Mouse (Mus musculus) hindbrain, postnatal 0 days (tissue): ENCODE results near the gene Kptn. TPM values are rescaled to one million over a fixed set of nuclear protein-coding genes. Genes with fewer than 3 reads are reported as not detected.

Source experiments
- ATAC-seq: fragments of 200-750 bp; cut with Nextera tagmentation; 2 replicates; pipeline ENCODE4 v1.8.0; 2017; ENCODE audit warnings: mild to moderate bottlenecking, moderate TSS enrichment, moderate library complexity
- DNase-seq: peaks from one replicate; pipeline ENCODE4 v3.0.0-alpha.2; 2015; ENCODE audit warnings: low spot score
- H3K27ac ChIP-seq: fragments of 300-500 bp; sonication (generic); 2 replicates; pipeline ENCODE4 v1.5.1; 2014; ENCODE audit warnings: mild to moderate bottlenecking
- H3K27me3 ChIP-seq: fragments of 300-500 bp; sonication (generic); 2 replicates; pipeline ENCODE4 v1.6.1; 2014; ENCODE audit warnings: low read length, mixed read lengths; ENCODE audit not compliant: insufficient read depth
- H3K36me3 ChIP-seq: fragments of 300-500 bp; sonication (generic); 2 replicates; pipeline ENCODE4 v1.6.1; 2014; ENCODE audit warnings: low read length, mixed read lengths; ENCODE audit not compliant: insufficient read depth
- H3K4me1 ChIP-seq: fragments of 300-500 bp; sonication (generic); 2 replicates; pipeline ENCODE4 v1.6.1; 2014; ENCODE audit warnings: antibody characterized with exemption, low read length, mixed read lengths; ENCODE audit not compliant: insufficient read depth
- H3K4me2 ChIP-seq: fragments of 300-500 bp; sonication (generic); 2 replicates; pipeline ENCODE4 v1.6.1; 2014; ENCODE audit warnings: low read depth, mild to moderate bottlenecking, low read length, moderate library complexity, mixed read lengths
- H3K4me3 ChIP-seq: fragments of 300-500 bp; sonication (generic); 2 replicates; pipeline ENCODE4 v1.5.1; 2014; ENCODE audit warnings: low read length
- H3K9ac ChIP-seq: fragments of 300-500 bp; sonication (generic); replicated peaks from 2 replicates; pipeline ENCODE4 v1.6.1; 2014; ENCODE audit warnings: mild to moderate bottlenecking, low read length, moderate library complexity, mixed read lengths
- H3K9me3 ChIP-seq: fragments of 300-500 bp; sonication (generic); 2 replicates; pipeline ENCODE4 v1.6.1; 2016; ENCODE audit warnings: low read length, mixed read lengths
- CTCF ChIP-seq: IDR thresholded peaks from 2 replicates; pipeline ENCODE4 v1.5.1; 2016; ENCODE audit warnings: antibody characterized with exemption, control low read depth, low read depth
- WGBS: fragments of 180-500 bp; shearing (Covaris S2); extraction: QIAGEN DNeasy Blood & Tissue Kit; methylation state at CpG from one replicate; pipeline ENCODE4 v1.1.7; 2014; 5-methylcytosine and 5-hydroxymethylcytosine counted together
- polyA plus RNA-seq: library from polyadenylated mRNA; unstranded; fragments of >200 nt; fragmentation: Nextera tagmentation; extraction: Ambion mirVana; gene quantifications from 2 replicates; pipeline ENCODE4 v1.2.1, GENCODE M21; 2015
- total RNA-seq: library from RNA; depleted of rRNA; stranded (reverse); fragments of >200 nt; gene quantifications from 2 replicates; pipeline ENCODE4 v1.2.3, GENCODE M21; 2014

Gene Kptn
- total and polyA plus RNA-seq, 2 experiments from 2014 or later: 33.2 to 33.3 TPM

GRCm38 (mm10) chr7:16129846-16130691, 10.4 kb downstream of the Kptn start:
- peak overlapping the region; percentile 43 for H3K4me3 ChIP-seq
- no peaks in the 10 kb centered on the region for H3K9me3 ChIP-seq
- no peaks in the 10 kb centered on the region for H3K27me3 ChIP-seq
- H3K9ac ChIP-seq: peak overlapping the region; percentile 64
- 1% methylated on average over 35 of the region's 38 CpGs for WGBS
- DNase-seq: peak; percentile 86
- peak; percentile 83 for ATAC-seq
- peaks cover 7% of the 10 kb centered on the region; the same call in 1 of the 2 replicates for H3K36me3 ChIP-seq
- peak; percentile 39 for TF ChIP-seq CTCF
- peak overlapping the region; percentile 57 for H3K4me2 ChIP-seq
- peaks cover 17% of the 10 kb centered on the region for H3K4me1 ChIP-seq
- peak overlapping the region; percentile 68 for H3K27ac ChIP-seq

DNA sequence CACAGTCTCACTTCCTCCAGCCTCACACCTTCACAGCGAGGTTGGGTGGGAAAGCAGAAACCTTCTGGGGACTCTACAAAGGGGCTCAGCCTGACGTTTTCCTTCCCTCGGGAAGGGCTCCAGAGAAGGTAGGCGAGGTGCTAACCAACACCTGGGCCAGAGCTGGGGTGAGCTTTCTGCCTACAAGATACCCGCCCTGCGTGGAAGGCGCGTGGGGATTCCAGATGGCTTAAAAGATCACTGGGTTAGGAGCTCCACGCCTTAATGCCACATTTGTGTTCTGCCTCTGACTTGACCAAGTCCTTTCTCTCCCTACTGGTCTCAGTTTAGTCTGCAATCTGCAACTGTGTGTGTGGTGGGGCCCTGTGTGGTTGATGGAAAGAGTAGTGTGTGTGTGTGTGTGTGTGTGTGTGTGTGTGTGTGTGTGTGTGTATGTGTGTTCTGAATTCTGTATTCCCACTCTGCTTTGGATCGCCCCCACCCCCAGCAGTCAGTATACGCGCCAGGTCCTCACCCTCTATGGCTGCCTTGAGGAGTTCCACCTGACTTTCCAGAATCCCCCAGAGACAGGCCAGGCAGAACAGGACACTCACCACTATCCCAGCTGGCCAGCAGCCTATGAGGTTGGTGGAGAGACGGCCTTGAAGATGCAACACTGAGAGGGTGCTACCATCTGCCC, 11.4 kb downstream of the Kptn start:
- peak; percentile 12 for DNase-seq
- no peak for ATAC-seq
- TF ChIP-seq CTCF: no peak
- H3K27ac ChIP-seq: peak overlapping the region; percentile 68; the same call in 1 of the 2 replicates
- no peaks in the 10 kb centered on the region; the same call in 1 of the 2 replicates for H3K36me3 ChIP-seq
- H3K9me3 ChIP-seq: no peaks in the 10 kb centered on the region
- peak overlapping the region; percentile 4; the same call in 1 of the 2 replicates for H3K9ac ChIP-seq
- peak overlapping the region; percentile 43 for H3K4me3 ChIP-seq
- 27% methylated on average over 13 of the region's 13 CpGs for WGBS
- no peaks in the 10 kb centered on the region for H3K27me3 ChIP-seq
- H3K4me2 ChIP-seq: peak overlapping the region; percentile 57
- H3K4me1 ChIP-seq: peaks cover 17% of the 10 kb centered on the region

- no peaks in the 10 kb centered on the region for H3K9me3 ChIP-seq
- H3K4me2 ChIP-seq: peak overlapping the region; percentile 57
- H3K4me3 ChIP-seq: 0 out of 2 replicates have a peak overlapping the region, but pooled peaks have one; percentile 4
- ATAC-seq: no peak
- no peaks in the 10 kb centered on the region for H3K27me3 ChIP-seq
- peaks cover 17% of the 10 kb centered on the region for H3K4me1 ChIP-seq
- peak; percentile 24 for DNase-seq
- WGBS: 9% methylated on average over 7 of the region's 7 CpGs
- no peak overlapping the region for H3K27ac ChIP-seq
- TF ChIP-seq CTCF: no peak
- no peaks in the 10 kb centered on the region for H3K36me3 ChIP-seq
- H3K9ac ChIP-seq: 0 out of 2 replicates have a peak overlapping the region, but pooled peaks have one; percentile 4
Observed at GRCm38 (mm10) chr7:16132161-16132581, 12.5 kb downstream of the Kptn start.

- TF ChIP-seq CTCF: no peak
- Histone ChIP-seq H3K4me3 (no peak overlapping the region), H3K4me2 (no peak overlapping the region), H3K9me3 (no peaks in the 10 kb centered on the region), H3K9ac (no peak overlapping the region), H3K4me1 (peaks cover 17% of the 10 kb centered on the region), H3K27me3 (no peaks in the 10 kb centered on the region), H3K36me3 (no peaks in the 10 kb centered on the region), H3K27ac (no peak overlapping the region)
- no peak for ATAC-seq
- 77% methylated on average over 3 of the region's 3 CpGs for WGBS
- DNase-seq: no peak
Observed at GRCm38 (mm10) chr7:16132926-16133325, 13.2 kb downstream of the Kptn start.

DNA sequence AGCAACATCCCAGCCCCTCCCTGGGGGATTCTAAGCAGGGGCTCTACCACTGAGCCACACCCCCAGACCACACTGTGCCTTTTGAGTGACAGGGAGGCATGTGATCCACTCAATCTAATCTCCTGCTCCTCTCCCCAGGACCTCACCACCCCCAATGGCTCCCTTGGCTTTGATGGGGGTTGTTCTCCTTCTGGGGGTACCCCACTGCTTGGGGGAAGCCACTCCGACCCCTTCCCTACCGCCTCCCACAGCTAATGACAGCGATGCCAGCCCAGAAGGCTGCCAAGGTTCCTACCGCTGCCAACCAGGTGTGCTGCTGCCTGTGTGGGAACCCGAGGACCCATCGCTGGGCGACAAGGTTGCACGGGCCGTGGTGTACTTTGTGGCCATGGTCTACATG, 14.0 kb downstream of the Kptn start:
- no peak overlapping the region for H3K4me2 ChIP-seq
- H3K4me3 ChIP-seq: no peak overlapping the region
- no peaks in the 10 kb centered on the region for H3K27me3 ChIP-seq
- H3K4me1 ChIP-seq: peaks cover 13% of the 10 kb centered on the region
- DNase-seq: no peak
- 83% methylated on average over 9 of the region's 9 CpGs for WGBS
- no peak for ATAC-seq
- H3K27ac ChIP-seq: no peak overlapping the region
- no peak for TF ChIP-seq CTCF
- no peak overlapping the region for H3K9ac ChIP-seq
- no peaks in the 10 kb centered on the region for H3K36me3 ChIP-seq
- H3K9me3 ChIP-seq: no peaks in the 10 kb centered on the region

- Histone ChIP-seq H3K4me3 (no peak overlapping the region), H3K36me3 (no peaks in the 10 kb centered on the region), H3K9me3 (no peaks in the 10 kb centered on the region), H3K4me1 (peaks cover 7% of the 10 kb centered on the region; the same call in 1 of the 2 replicates), H3K4me2 (peak overlapping the region; percentile 14; the same call in 1 of the 2 replicates), H3K27me3 (no peaks in the 10 kb centered on the region), H3K27ac (no peak overlapping the region; the same call in 1 of the 2 replicates), H3K9ac (no peak overlapping the region)
- 19% methylated on average over 7 of the region's 7 CpGs for WGBS
- no peak for TF ChIP-seq CTCF
- ATAC-seq (peak; percentile 22; the same call in 1 of the 2 replicates), DNase-seq (peak; percentile 65)
Observed at GRCm38 (mm10) chr7:16134951-16135392, 15.3 kb downstream of the Kptn start.
